Mouse (Mus musculus): ENCODE measurements around the gene Fbxl7.
"Not testable (repeated sequence)": the region's sequence is repeated elsewhere in the genome, so short reads cannot be mapped to it uniquely, and the experiment has no call there.

Gene Fbxl7

GRCm38 (mm10) chr15:26812856-26813255 is 82.5 kb downstream of the Fbxl7 start:
- no peak for DNase-seq (ENCODE audit: low read depth, low spot score)

- DNase-seq (ENCODE audit: low read depth, low spot score) = no peak
These were observed 85.8 kb downstream of the Fbxl7 start for GRCm38 (mm10) chr15:26809569-26809968.

- DNase-seq (ENCODE audit: low read depth, low spot score) = no peak
These were observed 91.3 kb downstream of the Fbxl7 start for GRCm38 (mm10) chr15:26804046-26804445.

GRCm38 (mm10) chr15:26799457-26800021 is 95.8 kb downstream of the Fbxl7 start:
- DNase-seq (ENCODE audit: low read depth, low spot score) = no peak

- DNase-seq (ENCODE audit: low read depth, low spot score) = no peak
These were observed 99.4 kb downstream of the Fbxl7 start for GRCm38 (mm10) chr15:26795937-26796336.

- DNase-seq (ENCODE audit: low read depth, low spot score) = no peak
These were observed 99.9 kb downstream of the Fbxl7 start for GRCm38 (mm10) chr15:26795518-26795917.

- no peak for DNase-seq (ENCODE audit: low read depth, low spot score)
These were observed 108.2 kb downstream of the Fbxl7 start for GRCm38 (mm10) chr15:26787148-26787547.

- no peak for DNase-seq (ENCODE audit: low read depth, low spot score)
These were observed 114.8 kb downstream of the Fbxl7 start for GRCm38 (mm10) chr15:26780557-26780956.

- DNase-seq (ENCODE audit: low read depth, low spot score) = no peak
These were observed 116.3 kb downstream of the Fbxl7 start for GRCm38 (mm10) chr15:26779129-26779528.

GRCm38 (mm10) chr15:26775720-26776119 is 119.7 kb downstream of the Fbxl7 start:
- DNase-seq (ENCODE audit: low read depth, low spot score) = no peak

GRCm38 (mm10) chr15:26774895-26775294 is 120.5 kb downstream of the Fbxl7 start:
- no peak for DNase-seq (ENCODE audit: low read depth, low spot score)

- no peak for DNase-seq (ENCODE audit: low read depth, low spot score)
These were observed 133.7 kb downstream of the Fbxl7 start for GRCm38 (mm10) chr15:26761651-26762050.

- DNase-seq (ENCODE audit: low read depth, low spot score) = no peak
These were observed 146.9 kb downstream of the Fbxl7 start for GRCm38 (mm10) chr15:26748484-26748883.

GRCm38 (mm10) chr15:26732366-26732765 is 163.0 kb downstream of the Fbxl7 start:
- DNase-seq (ENCODE audit: low read depth, low spot score) = no peak

GRCm38 (mm10) chr15:26730760-26731159 is 164.6 kb downstream of the Fbxl7 start:
- no peak for DNase-seq (ENCODE audit: low read depth, low spot score)

GRCm38 (mm10) chr15:26729341-26729740 is 166.0 kb downstream of the Fbxl7 start:
- DNase-seq (ENCODE audit: low read depth, low spot score) = not testable (repeated sequence)

- no peak for DNase-seq (ENCODE audit: low read depth, low spot score)
These were observed 176.9 kb downstream of the Fbxl7 start for GRCm38 (mm10) chr15:26718390-26719036.

GRCm38 (mm10) chr15:26717952-26718351 is 177.4 kb downstream of the Fbxl7 start:
- peak; percentile 1 for DNase-seq (ENCODE audit: low read depth, low spot score)

- no peak for DNase-seq (ENCODE audit: low read depth, low spot score)
These were observed 179.2 kb downstream of the Fbxl7 start for GRCm38 (mm10) chr15:26716181-26716580.

GRCm38 (mm10) chr15:26715635-26716034 is 179.7 kb downstream of the Fbxl7 start:
- DNase-seq (ENCODE audit: low read depth, low spot score) = no peak

- DNase-seq (ENCODE audit: low read depth, low spot score) = no peak
These were observed 183.1 kb downstream of the Fbxl7 start for GRCm38 (mm10) chr15:26712271-26712670.

- DNase-seq (ENCODE audit: low read depth, low spot score) = no peak
These were observed 190.4 kb downstream of the Fbxl7 start for GRCm38 (mm10) chr15:26704966-26705365.

GRCm38 (mm10) chr15:26703156-26703840 is 192.1 kb downstream of the Fbxl7 start:
- no peak for DNase-seq (ENCODE audit: low read depth, low spot score)

All from ZHBTc4 (cell line).